Mouse (Mus musculus): ENCODE results near the gene Zbtb20. TPM values are rescaled to one million over a fixed set of nuclear protein-coding genes. Genes with fewer than 3 reads are reported as not detected.

Zbtb20 gene
- total RNA-seq, 2 experiments from 2014 or later: 167 to 189 TPM

DNA sequence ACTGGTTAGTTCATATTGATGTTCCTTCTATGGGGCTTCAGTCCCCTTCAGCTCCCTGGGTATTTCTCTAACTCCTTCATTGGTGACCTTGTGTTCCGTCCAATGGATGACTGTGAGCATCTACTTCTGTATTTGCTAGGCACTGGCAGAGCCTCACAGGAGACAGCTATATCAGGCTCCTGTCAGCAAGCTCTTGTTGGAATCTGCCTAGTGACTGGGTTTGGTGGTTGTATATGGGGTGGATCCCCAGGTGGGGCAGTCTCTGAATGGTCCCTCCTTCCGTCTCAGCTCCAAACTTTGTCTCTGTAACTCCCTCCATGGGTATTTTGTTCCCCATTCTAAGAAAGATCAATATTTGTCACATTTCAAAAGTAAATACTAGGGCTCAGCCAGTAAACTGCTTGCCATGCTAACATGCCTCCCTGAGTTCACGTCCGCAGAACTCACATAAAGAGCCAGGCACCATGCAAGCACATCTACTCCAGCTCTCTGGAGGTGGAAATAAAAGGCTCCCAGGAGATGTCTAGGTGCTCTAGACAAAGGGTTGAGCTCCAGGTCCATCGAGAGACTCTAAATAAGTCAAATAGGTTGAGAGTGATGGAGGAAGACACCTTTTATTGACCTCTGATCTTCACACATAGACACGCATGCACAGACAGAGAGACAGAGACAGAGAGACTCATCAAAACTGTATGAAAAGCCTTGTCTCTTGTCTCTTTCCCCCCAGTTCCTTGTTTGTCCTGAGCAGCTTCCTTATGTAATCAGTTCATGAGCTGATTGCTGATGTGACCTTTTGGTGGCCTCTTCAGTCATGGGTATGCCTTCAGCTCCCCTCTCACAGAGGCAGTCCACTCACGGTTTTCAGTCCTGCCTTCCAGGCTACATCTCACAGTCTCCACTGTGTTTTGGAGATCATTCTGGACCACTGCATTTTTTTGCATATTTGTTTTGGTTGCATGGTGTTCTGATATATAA is 504.0 kb downstream of the Zbtb20 start:
- intact Hi-C loops (cut with DNase I): no loop called here
- no peak for DNase-seq (ENCODE audit: low spot score)

DNA sequence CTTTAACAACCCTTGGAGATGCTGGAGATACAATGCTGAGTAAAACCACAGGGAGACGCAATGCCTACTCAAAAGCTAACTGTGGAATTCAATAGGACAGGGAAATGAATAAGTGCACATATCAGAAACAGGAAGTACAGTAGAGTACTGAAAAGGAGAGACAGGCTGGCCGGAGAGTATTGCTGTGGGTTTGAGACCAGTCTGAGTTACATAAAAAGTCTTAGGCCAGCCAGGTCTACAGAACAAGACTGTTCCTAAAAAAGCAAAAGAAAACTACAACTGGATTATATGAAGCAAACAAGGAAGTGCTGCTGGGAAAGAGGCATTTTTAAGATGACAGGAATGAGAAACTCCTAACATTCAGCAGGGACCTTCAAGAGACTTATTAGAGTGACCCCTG is 505.5 kb downstream of the Zbtb20 start:
- intact Hi-C loops (cut with DNase I): no loop called here
- DNase-seq (ENCODE audit: low spot score): no peak

DNA sequence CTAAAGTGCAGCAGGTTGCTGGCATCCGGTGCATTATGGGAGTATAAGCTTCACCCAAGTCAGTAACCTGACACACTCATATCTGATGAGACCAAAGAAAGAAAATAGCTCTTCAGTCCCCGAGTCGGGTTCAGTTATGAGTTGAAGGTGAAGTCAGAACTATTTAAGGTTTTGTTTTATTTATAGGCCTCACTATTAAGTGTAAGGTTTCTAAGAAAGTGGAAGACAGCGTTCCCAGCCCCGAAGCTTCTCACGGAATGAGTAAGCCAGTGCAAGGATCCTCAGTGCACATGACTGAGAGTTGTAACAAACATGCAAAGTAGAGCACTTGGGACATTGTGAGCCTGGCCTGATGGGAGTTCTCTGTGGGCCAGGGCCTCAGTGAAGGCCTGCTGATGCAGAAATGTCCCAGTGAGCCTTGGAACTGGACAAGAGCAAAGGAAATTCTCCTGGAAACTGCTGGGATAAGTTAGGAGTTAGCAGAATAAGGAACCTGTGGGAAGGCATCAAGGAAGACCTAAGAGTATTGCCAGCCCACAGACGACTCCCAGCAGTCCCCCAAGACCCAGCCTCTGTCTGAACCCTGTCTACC is 507.6 kb downstream of the Zbtb20 start:
- intact Hi-C loops (cut with DNase I): no loop called here
- DNase-seq (ENCODE audit: low spot score): no peak

DNA sequence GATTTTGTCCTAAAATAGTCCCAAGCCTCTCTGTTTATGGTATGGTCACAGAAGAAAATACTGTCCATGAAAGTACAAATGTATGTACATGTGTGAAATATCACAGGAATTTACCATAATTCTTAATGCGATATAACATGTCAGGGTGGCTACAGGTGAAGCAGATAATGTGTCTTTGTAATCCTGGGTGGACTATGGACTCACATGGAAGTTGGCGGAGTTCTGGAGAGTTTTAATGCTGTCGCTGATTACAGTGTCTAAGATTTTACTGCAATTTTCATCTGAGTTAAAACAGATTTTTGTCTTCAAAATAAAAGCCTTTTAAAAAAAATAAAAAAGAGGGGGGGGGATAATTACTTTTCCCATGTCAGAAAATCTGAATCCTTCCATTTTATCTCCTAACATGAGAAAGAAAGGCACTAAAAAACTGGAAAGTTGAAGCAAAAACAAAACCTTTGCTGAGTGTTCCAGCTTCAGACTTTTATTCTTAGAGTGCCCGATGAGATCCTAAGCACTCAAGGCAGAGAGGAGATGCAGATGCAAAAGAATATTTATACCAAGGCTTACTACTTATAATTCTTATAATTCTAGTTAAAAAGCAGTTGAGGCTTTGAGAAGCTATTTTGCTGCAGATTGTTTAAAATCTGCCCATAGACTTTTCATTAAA is 509.4 kb downstream of the Zbtb20 start:
- intact Hi-C loops (cut with DNase I): no loop called here
- no peak for DNase-seq (ENCODE audit: low spot score)

DNA sequence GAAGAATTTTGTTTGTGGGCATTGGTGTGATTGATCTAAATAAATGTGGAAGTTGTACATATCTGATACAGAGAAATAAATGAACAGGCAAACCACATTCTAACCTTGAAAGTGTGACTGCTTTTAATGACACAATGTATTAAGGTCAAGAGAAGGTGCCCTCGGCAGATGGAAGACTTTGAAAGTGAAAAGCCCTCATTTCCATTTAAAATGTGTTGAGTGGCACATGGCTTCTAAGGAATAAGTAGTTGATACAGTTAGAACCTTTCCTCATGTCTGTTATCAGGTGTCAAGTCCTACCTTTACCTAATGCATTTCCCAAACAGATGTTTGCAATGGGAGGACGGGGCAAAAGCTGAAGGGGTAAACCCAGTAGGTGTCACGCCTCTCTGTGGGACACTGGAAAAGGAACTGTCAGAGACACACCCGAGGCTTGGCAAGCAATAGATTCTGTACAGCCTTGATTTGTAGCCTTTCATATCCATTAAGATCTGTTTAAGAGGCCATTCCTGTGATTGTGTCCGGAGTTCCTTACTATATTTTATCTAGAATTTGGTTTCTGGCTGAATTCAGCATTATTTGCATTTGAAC is 510.0 kb downstream of the Zbtb20 start:
- intact Hi-C loops (cut with DNase I): no loop called here

DNA sequence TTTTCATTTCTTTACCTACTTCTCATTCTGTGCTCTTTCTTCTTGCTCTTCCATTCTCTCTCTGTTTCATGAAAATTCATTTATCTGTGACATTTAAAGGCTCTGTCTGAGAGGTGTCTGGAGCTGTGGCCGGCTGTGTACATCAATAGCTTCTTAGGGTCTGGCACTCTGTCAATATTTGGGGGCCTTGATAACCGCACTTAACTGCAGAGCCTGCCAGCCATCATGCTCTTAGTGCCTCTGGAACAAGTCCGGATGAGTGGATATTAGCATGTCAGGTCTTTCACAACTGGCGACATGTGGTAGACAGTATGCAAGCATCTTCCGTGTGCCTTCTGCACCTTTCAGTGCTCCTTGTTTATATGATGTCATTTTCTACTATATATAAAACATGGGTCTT is 510.7 kb downstream of the Zbtb20 start:
- DNase-seq (ENCODE audit: low spot score): no peak

More for the DNA sequence above, 510.0 kb downstream of the Zbtb20 start:
- no peak for DNase-seq (ENCODE audit: low spot score)

DNA sequence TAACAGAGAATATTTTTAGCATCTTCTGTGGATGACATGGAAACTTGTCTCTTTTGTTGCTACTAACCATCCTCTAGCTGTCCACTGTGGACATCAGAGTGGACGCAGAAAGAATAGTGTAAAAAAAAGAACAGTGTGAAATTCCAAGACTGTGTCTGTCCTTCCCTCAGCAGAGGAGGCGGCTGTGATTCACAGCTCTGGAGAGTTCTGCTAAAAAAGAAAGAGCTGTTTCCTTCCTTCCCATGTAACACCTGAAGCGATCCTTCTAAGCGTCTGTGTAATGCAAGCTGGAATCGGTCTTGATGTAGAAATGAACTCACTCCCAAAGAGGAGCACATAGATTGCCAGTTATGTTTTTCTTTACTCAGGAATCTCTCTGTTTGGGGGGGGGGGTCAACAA is 512.7 kb downstream of the Zbtb20 start:
- DNase-seq (ENCODE audit: low spot score): no peak
- intact Hi-C loops (cut with DNase I): no loop called here

More for the DNA sequence above, 510.7 kb downstream of the Zbtb20 start:
- intact Hi-C loops (cut with DNase I): no loop called here

DNA sequence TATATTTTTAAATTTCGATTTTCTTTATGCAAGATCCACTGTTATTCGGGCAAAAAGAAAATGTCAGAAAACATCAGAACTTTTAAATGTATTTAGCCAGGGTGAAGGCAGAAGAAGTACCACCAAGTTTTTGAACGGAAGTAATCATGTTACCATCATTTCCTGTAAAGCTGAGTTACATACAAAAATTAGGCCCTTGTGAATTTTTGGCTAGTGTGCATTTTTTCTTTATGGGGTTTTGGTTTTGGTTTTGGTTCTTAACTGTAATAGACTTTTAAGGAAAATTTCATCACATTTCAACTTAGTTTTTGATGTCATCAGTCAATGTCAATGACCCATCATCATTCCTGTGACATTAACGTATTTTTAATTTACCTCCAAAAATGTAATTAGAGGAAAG is 514.7 kb downstream of the Zbtb20 start:
- DNase-seq (ENCODE audit: low spot score): no peak
- intact Hi-C loops (cut with DNase I): loop anchor here (5.0 to 10.0 kb wide), 2 partner anchors 144 to 182 kb away; no protein-coding TSS in a partner anchor

DNA sequence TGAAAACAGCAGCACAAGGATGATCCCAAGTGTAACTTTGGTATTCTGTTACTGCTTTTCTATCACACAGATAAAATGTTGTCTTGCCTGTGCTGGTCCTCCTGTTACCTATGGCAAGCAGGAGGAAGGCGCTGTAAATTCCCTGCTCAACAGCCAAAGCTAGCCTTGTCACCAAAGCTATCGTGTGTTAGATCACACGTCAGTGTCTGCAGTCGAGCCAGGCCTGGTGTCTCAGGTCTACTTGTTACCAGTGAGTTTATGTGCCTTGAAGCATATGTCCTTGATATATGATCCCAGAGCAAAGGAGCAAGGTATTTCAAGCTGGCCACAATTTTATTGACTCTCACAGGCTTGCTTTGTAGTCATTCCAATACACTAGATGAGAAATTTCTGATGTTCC is 517.7 kb downstream of the Zbtb20 start:
- no peak for DNase-seq (ENCODE audit: low spot score)
- intact Hi-C loops (cut with DNase I): loop anchor here (5.0 to 10.0 kb wide), 2 partner anchors 141 to 179 kb away; no protein-coding TSS in a partner anchor

DNA sequence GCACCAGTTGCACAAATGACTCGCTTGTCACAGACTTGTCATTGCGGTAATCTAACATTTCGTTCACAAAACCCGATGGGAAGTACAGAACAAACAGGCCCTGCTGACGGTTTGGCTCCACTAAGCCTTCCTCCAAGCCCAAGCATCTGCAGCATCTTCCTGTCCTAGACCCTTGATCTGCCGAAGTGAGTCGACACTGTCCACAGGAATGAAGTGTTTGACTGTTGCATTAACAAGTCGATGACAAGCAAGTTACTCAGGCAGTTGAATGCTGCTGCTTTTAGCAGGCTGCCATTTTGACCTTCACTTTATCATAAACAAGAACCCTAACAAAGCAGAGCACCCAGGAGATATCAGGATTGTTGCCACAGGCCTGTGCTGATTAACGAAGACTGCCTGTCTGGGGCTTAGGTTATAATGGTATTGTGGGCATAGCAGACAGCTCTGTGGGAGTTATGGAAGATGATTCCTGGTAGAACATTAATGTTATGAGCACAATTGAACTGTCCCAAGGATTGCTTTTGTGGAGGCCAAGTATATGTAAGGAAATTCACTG is 518.4 kb downstream of the Zbtb20 start:
- no peak for DNase-seq (ENCODE audit: low spot score)
- intact Hi-C loops (cut with DNase I): loop anchor here (5.0 to 10.0 kb wide), 2 partner anchors 141 to 178 kb away; no protein-coding TSS in a partner anchor

DNA sequence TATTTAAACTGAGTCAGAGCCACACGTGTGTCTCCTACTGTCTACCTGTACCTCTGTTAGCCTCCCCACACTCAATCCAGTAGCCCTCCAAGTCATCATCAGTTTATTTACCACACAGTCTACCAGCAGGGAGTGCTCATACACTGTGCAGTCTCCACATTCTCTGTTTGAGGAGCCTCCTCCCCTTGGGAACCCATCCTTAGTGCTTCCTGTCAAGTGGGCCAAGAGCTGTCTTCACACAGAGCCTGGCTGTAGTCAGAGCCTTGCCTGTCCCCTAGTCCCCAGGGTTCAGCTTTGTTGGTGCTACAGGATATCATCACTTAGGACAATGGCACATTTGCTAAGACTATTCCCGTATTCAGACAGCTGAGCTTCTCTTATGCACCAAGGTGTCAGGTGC is 519.1 kb downstream of the Zbtb20 start:
- intact Hi-C loops (cut with DNase I): loop anchor here (5.0 to 10.0 kb wide), 2 partner anchors 140 to 178 kb away; no protein-coding TSS in a partner anchor
- peak; percentile 30 for DNase-seq (ENCODE audit: low spot score)

DNA sequence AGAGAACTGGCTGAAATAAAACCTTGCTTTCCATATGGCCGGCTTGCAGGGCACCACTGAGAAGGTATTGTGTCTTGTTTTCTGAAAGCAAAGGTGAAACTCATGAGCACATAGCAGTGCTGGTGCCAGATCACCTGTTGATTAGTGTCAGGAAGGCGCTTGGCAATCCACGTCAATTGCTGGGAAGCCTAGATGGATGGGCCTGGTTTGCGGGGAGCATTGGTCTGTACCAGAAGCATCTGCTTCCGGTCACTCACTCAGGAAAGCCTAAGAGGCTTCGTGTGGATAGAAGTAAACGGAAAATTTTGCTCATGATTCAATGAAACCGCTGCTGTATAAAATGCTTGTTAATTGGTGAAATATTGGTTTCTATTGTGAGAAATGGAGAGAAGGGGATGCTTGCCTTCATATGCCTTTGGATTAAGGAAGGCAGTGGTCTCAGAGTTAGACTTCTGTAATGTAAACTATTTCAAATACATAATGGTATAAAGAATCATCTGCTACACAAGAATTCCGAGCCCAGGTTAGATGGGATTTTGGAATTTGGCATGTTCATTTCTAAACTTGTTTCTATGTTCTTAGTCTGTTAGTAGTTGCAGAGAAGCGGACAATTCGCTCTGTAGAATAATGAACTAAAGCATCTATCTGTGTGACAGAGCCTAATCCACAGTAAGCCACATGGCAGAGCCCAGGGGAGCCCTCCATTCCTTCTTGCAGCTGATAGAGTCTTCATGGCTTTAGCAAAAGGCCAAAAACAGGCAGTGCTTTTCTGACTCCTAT is 521.4 kb downstream of the Zbtb20 start:
- DNase-seq (ENCODE audit: low spot score): no peak
- intact Hi-C loops (cut with DNase I): loop anchor here (10.0 kb wide), 1 partner anchor 138 kb away; no protein-coding TSS in a partner anchor

DNA sequence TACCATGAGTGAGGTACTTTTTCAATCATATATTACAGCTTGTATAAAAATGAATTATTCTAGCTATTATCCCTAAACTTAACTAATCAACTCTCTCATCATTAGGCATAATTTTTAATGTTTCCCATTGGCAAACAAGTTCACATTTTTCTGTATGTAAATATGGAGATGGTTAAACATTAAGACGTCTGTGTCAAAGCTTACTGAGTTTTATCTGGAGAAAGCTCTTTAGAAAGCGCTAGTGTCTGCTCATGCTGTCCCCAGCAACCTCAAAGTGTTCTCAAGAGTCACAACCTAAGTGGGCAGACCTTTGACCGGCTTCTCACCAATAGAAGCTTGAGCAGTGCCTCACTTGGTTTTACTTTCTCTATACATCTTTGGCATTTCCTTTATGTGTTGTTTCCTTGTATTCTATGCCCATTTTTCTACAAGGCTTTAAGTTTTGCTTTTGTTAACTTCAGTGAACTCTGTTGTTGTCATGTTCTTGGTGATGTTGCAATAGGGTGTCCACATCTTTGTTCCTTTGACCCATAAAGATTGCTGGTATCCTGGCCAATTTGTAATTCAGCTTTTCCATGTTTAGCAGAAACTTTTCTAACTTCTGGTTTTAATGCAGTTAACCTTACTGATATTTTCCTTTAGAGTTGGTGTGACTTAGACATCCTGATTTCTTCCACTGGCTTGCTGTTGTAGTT is 522.1 kb downstream of the Zbtb20 start:
- intact Hi-C loops (cut with DNase I): loop anchor here (10.0 kb wide), 1 partner anchor 137 kb away; no protein-coding TSS in a partner anchor
- no peak for DNase-seq (ENCODE audit: low spot score)

DNA sequence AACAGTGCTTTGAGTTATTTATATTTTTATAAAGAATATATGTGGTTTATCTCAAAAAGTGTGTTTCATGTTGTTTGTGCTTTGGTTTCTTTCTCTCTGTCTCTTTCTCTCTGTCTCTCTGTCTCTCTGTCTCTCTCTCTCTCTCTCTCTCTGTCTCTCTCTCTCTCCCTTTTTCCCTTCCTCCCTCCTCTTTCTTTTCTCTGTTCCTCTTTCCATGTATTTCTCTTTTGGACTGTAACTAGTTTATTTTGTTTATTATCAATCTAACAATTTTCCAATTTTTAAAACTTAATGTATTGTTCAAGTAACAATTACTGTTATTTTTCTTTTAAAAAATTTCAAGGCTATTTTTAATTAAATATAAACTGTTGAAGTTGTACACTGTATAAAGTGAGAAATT is 523.7 kb downstream of the Zbtb20 start:
- intact Hi-C loops (cut with DNase I): loop anchor here (10.0 kb wide), 1 partner anchor 135 kb away; no protein-coding TSS in a partner anchor
- DNase-seq (ENCODE audit: low spot score): no peak

DNA sequence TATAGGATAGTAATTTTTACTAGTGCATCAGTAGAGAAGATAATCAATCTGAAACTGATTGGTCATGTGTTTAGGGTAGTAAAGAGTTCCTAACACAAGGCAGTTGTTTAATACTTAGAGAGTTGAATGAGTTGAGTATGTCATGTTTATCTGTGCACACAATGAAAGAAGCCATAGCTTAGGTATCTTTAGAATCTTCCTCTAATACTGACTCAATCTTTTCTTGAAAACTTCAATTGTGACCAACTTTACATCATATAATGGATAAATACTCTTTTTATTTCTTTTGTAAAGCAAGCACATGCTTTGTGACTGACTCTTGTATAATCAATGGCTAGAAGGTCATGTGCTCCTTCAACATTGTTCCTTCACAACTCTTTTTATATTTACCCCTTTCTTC is 524.4 kb downstream of the Zbtb20 start:
- no peak for DNase-seq (ENCODE audit: low spot score)
- intact Hi-C loops (cut with DNase I): no loop called here

DNA sequence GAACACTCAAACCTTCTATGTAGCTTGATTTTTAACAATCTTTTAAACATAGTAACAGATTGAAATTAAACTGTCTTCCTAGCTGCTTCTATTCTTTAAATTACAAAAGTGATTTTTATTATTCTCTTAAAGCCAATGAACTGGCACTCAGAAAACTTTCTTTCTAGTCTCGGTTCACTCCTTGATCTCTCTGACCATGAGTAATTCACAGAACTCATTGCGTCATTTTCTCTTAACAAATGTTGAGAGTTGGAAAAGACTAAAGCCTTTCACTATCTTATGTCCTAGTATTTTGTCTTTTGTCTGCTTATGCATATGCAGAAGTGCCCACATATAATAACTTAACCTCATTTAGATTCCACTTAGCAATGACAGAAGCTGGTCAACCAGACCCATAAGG is 525.3 kb downstream of the Zbtb20 start:
- DNase-seq (ENCODE audit: low spot score): no peak
- intact Hi-C loops (cut with DNase I): no loop called here

DNA sequence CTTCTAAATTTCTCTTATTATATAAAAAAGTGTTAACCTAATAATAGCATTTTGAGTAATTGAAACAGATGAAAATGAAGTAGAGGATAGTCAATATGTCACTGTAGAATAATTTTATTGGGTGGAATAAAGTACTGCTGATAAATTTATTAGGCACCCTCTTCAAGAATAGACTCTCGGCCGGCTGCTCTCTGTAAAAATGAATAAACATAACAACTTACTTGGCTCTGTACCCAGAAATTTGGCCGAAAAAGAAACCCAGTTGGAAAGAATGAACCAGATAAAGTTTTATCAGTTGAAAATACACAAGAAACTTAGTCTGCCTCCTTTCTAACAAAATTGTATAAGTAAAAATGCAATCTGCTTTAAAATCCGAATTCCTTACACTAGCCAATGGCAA is 527.2 kb downstream of the Zbtb20 start:
- intact Hi-C loops (cut with DNase I): no loop called here
- no peak for DNase-seq (ENCODE audit: low spot score)

DNA sequence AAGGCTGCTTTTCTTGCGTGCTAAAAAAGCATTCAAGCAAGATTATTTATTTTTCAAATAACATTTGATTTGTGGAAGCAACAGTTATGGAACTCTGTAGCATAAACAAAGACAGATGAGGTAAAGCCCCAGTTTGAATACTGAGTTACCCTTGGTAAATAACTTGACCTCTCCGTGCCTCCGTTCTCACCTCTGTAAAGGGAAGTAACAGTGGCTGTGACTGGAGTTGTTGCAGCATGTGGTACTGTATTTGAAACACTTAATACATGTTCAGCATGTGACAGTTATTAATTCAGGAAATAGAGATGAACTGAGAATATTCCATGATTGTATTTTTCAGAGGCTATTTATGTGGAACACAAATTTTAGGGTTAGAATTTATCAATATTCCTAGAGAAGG is 529.4 kb downstream of the Zbtb20 start:
- DNase-seq (ENCODE audit: low spot score): no peak
- intact Hi-C loops (cut with DNase I): loop anchor here (5.0 kb wide), 1 partner anchor 62 kb away; no protein-coding TSS in a partner anchor
